Mouse (Mus musculus) layer of hippocampus, adult 2 months (tissue): ENCODE results near the gene Retsat. TPM values are rescaled to one million over a fixed set of nuclear protein-coding genes. Genes with fewer than 3 reads are reported as not detected.
A peak's percentile ranks its signal among the peaks of the same experiment; 100 is the strongest.

Experiments used
- DNase-seq, 2 experiments: peaks; one replicate each; pipeline ENCODE4 v3.0.0; 2022; ENCODE audit warnings: low spot score in 2 of 2
- H3K27ac ChIP-seq: fragments of 200-600 bp; 2 replicates; pipeline ENCODE4 v1.8.1; 2022
- H3K4me3 ChIP-seq: fragments of 200-600 bp; 2 replicates; pipeline ENCODE4 v1.8.1; 2022; ENCODE audit warnings: mild to moderate bottlenecking
- CTCF ChIP-seq: fragments of 200-600 bp; conservative IDR thresholded peaks from 2 replicates; pipeline ENCODE4 v1.8.1; 2022; ENCODE audit warnings: antibody characterized with exemption, mild to moderate bottlenecking, moderate library complexity
- total RNA-seq, 2 experiments: library from RNA; stranded (reverse); gene quantifications; 2 replicates each; pipeline ENCODE4 v1.2.3; 2021

The Retsat gene
- total RNA-seq, 2 experiments from 2014 or later, result 54.3 to 58.3 TPM

DNA sequence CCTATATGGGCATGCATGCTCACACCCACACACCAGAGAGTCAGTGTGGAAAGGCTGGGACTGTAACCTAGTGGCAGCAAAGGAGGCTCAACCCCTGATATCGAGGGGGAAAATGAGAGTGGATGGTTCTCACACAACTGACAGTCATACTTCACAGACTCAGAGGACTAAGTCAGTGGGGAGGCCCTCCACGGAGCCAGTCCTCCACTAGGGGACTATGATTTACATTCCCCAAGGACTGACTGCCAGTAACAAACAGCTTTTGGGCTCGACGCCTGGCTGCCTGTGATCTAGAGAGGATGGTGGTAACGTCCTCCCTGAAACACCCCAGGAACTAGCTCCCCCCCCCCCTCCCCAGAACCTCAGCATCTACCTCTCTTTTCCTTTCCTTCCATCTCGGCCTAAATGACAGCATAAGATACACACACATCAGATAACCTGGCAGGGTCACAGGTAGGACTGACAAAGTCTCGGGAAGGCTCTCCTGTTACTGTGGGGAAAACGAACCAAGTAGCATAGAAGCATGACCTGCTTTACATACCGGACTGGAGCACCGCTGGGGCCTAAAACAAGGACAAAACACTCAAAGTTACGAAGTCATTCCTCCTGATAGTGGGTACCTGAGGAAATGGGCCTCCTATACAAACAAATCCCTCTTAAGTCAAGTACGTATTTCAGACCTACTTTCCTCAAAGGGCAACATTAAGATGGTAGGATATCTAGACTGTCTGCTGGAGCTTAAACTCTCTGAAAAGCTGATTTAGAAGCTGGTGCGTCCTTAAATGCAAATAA, 996 bp upstream of the Retsat start:
- DNase-seq, result no peak
- H3K27ac ChIP-seq, result peak overlapping the region; percentile 95
- peak; percentile 53 for TF ChIP-seq CTCF

DNA sequence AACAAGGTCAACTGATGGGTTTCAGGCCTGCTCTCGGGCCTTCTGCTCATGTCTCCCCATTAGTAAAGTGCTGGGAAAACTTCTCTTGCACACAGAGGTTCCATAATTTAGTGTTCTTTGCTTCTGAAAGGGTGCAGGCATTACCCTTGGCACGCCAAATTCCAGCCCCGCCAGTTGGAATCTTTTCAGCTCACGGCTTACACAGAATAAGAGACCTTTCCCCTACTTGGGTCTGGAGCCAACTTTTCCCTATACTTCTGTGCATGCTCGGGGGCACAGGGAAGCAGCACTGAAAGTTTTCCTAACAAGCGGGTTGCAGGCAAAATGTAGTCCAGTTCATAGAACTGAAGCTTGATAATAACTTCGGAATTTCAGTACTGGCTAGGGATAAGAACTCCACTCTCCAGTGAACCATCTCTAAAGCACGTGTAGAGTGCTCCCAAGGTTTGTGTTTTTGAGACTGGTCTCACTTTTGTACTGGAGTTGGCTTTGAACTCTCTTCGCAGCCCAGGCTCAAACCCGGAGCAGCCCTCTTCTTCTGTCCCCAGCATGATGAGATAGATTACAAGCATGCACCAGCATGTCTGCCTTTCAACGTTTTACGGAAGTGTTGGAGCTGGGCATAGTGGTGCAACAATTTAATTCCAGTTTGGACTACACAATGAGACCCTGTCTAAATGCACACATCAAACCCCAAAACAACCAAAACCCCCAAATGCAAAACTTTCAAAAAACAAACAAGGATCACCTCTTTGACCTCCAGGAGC, 699 bp downstream of the Retsat start:
- H3K4me3 ChIP-seq, result peak overlapping the region; percentile 91
- peak overlapping the region; percentile 95 for H3K27ac ChIP-seq
- TF ChIP-seq CTCF, result no peak
- peak in 1 of 2 experiments; percentile 34 for DNase-seq

More for the DNA sequence above, 996 bp upstream of the Retsat start:
- H3K4me3 ChIP-seq, result peak overlapping the region; percentile 91

DNA sequence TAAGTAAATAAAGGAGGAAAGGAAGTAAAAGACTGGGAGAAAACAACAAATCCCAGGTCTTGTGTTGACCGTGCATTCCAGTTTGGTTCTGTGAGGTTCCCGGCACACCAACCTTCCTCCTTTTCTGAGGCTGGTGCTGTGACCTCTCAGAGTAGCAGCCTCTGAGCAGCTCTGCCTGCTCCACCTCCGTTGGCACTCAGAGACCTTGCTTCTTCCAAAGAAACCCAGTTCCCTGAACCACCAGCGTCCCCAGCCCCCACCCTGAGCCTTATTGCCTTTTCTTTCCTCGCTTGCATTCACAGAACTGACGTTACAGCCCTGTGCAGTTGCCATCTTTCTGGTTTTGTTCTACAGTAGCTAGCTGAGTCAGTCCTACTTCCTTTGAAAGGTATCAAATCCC, 1.9 kb downstream of the Retsat start:
- TF ChIP-seq CTCF, result no peak
- peak overlapping the region; percentile 53 for H3K27ac ChIP-seq
- DNase-seq, result no peak

DNA sequence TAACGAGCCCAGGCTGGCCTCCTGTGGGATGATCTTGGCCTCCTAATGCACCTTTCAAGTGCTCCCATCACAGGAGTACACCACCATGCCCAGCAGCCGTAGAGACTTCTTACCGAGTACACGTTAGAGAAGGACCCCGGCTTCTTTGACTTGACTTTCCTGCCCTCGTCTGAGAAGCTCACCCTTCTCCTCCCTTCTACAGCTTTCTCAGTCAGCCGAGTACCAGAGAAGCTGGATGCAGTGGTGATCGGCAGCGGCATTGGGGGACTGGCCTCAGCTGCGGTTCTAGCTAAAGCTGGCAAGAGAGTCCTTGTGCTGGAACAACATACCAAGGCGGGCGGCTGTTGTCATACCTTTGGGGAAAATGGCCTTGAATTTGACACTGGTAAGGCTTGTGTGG, 2.5 kb downstream of the Retsat start:
- DNase-seq, result no peak
- Histone ChIP-seq H3K4me3 (no peak overlapping the region), H3K27ac (no peak overlapping the region)
- TF ChIP-seq CTCF, result no peak

More for the DNA sequence above, 1.9 kb downstream of the Retsat start:
- no peak overlapping the region for H3K4me3 ChIP-seq

DNA sequence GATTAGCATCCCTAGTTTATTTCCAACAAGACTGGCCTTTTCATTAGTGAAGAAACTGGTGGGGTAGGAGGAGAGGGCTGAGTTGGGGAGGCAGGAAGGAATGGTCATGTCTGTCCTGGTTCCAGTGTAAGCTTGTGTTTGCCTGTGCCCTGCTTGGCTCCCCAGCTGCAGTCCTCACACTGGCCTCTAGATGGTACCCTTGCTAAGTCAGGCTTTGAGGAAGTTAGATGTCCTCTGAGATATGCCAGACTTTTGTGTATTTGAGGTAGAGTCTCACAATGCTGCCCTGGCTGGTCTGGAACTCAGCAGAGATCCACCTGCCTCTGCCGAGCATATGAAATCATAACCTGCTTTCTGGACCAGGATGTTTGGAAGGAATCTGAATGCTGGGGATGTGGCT, 3.5 kb downstream of the Retsat start:
- DNase-seq, result peak; percentile 74 to 77
- TF ChIP-seq CTCF, result peak; percentile 96
- no peak overlapping the region for H3K4me3 ChIP-seq
- H3K27ac ChIP-seq, result no peak overlapping the region

DNA sequence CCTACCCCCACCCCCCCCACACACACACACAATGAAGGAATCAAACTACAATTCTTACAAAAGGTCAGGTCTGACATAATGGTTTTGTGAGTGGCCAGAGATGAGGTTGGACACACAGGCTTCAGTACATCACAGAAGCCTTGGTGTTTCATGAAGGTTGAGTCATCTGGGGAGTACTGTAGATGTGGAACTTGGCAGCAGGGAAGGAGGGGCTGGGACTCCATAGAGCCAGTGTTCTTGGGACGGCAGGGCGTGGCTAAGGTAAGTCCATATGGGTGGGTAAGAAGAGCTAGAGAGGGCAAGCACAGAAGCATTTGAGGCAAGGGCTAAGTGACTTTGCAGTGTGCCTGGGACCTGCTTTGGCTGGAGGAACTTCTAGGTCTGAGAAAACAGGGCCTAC, 5.8 kb downstream of the Retsat start:
- no peak for DNase-seq
- H3K27ac ChIP-seq, result no peak overlapping the region
- no peak overlapping the region for H3K4me3 ChIP-seq
- no peak for TF ChIP-seq CTCF

DNA sequence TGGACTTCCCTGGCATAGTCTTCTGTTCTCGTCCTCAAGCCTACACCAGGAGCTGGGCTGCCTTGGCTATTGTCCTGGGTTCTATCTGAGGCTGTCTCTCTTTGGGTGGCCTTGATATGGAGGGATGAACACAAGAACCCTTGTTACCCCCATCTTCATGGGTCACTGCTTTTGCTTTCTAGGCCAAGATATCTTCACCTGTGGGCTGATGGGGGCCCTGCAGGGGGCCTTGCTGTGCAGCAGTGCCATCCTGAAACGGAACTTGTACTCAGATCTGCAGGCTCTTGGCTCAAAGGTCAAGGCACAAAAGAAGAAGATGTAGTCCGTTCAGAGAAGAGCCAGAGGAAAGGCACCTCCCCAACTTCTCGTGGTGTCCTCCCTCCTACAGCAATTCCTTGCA, 8.8 kb downstream of the Retsat start:
- DNase-seq, result no peak
- Histone ChIP-seq H3K27ac (no peak overlapping the region), H3K4me3 (no peak overlapping the region)
- TF ChIP-seq CTCF, result no peak

DNA sequence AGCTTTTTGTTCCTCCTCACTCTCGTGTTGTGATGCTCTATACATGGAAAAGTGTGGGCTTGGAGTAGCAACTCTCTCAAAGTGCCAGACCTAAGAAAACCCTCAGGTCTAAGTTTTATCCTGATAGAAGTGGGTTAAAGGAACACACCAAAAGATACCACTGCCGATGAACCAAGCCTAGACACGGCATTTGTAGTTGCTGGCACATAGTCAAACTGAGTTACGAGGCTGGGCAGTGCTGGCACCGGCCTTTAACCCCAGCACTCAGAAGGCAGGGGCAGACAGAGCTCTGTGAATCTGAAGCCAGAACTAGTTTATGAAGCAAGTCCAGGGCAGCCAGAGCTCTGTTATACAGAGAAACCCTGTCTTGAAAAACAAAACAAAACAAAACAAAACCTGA, 9.4 kb downstream of the Retsat start:
- Histone ChIP-seq H3K4me3 (no peak overlapping the region), H3K27ac (no peak overlapping the region)
- no peak for DNase-seq
- no peak for TF ChIP-seq CTCF

DNA sequence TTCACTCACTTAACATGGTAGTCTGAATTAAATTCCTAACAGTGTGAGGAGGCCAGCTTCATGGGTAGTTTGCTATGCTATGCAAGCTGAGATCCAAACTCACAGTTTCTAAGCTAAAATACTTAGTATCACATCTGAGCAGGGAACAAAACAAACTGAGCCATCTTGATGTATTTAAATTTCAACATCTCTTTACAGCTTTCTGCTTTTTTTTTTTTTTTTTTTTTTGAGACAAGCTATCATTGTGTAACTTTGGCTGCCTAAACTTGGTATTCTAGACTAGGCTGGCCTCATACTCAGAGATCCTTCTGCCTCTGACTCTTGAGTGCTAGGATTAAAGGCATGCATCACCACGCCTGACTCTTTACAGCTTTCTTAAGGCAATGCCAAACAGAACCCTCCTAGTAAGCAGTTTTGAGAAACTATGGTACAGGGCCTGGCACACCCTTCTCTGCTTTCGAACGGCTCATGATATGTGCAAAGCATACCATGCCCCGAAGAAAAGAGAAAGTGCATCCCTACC, 10.4 kb downstream of the Retsat start:
- DNase-seq, result no peak
- no peak for TF ChIP-seq CTCF
- Histone ChIP-seq H3K4me3 (no peak overlapping the region), H3K27ac (no peak overlapping the region)

DNA sequence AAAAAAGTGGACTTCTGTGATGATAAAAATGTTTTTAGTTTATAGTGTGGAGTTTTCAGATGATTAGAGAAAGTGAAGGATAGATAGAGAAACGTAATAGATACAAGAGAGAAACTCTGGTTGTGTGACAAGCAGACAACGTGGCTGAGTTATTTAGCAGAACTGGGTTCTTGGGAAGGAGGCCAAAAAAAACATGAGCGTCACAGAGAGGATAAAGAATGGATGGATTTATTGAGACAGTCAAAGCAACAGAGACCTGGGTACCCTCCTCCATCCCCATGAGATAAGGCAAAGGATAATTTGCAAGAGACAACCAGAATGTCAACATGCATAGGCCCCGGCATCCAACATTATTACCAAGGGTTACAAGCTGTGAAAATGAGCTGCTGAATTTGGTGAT, 12.0 kb downstream of the Retsat start:
- no peak overlapping the region for H3K27ac ChIP-seq
- H3K4me3 ChIP-seq, result no peak overlapping the region
- TF ChIP-seq CTCF, result no peak

DNA sequence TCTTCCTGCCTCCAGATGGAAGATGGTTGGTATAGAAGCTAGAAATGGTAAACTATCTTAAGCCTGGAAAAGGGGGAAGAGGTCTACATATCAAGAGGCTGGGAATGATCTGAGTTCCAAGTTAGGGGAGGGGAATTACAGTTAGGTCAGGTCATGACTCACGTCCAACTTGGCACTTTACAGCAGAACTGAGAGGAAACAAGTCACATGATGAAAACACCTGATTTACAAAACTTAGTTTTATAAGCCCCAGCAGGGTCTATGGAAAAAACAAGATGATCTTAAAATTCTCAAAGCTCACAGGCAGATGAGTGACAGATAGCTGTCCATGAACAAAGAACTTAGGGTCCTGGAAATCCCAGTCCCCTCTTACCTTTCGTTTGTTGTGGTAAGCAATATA, 16.9 kb downstream of the Retsat start:
- no peak for TF ChIP-seq CTCF
- DNase-seq, result no peak
- H3K4me3 ChIP-seq, result peak overlapping the region; percentile 73

More for the DNA sequence above, 12.0 kb downstream of the Retsat start:
- no peak for DNase-seq

DNA sequence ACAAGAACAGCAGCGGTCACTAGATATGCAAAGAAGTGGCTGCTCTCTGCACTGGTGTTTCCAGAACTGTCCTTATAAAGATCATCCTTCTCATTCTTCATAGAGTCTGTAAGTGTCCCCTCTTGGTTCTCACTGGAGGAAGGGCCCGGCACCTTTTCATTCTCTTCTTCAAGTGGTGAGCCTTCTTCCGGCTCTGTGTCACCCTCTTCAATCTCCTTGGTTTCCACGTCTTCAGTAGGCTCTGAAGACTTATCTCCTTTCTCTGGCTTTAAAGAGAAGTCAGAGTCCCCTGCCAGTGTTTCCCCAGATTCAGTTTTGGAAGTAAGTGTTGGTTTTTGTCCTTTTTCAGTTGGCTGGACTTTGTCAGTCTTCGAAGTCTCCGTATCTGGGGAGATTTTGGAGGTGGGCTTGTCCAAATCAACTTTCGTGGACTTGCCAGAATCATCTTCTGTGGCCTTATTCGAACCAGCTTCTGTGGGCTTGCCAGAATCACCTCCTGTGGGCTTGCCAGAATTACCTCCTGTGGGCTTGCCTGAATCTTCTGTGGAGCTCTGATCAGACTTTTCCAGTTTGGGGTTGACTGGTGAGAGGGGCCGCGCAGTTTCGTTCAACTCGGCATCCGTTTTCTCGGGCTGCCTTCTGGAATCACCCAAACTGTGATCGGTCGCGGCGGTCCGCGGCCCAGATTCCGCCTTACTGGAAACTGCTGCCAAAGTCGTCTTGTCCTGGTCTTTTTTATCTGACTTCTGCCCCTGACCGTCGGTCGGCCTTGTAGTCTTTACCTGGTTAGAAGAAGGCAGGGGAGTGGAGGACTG, 17.5 kb downstream of the Retsat start:
- peak overlapping the region; percentile 96 for H3K27ac ChIP-seq
- H3K4me3 ChIP-seq, result peak overlapping the region; percentile 73
- TF ChIP-seq CTCF, result no peak
- no peak for DNase-seq

More for the DNA sequence above, 16.9 kb downstream of the Retsat start:
- no peak overlapping the region for H3K27ac ChIP-seq

DNA sequence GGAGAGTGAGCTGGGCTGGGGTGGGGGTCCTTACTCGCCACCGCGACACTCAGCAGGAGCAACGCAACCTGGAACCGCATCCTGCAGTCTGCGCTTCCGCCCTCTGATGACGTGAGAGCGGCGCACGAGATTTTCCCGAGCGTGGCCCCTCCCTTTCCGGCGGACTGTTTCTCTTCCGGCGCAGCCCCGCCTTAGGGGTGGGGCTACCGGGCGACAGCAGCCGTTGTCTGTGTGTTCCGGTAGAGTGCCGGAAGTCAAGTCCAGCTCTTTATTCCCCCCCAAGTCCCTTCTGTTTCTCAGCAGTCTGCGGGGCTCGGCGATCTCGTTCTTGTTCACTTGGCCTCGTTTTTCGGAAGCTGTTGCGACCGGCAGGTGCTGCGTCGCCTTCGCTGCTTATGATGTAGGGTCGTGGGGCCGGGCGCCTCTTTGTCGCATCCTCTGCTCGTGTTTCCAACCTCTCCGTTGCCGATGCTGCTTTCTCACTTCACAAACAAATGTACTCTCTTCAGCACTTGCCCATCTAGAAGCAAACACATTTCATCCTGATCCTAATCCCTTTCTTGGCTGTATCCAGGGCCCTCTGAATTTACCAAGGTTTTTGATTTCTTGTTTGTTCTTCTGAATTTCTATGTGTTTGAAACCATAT, 18.5 kb downstream of the Retsat start, which contains the start of gene Tgoln1:
Gene Tgoln1 (minus strand): TSS at position 358 of the 646 bp plus-strand sequence.
- peak; percentile 93 to 94 for DNase-seq
- Histone ChIP-seq H3K4me3 (peak within 1 kb of the TSS; percentile 73), H3K27ac (peak within 1 kb of the TSS; percentile 96)
- TF ChIP-seq CTCF, result no peak
